Mouse (Mus musculus) heart, postnatal 14 days (tissue): ENCODE measurements at regions not wholly inside any gene's neighbourhood (a gene's known extent, or its start where the extent isn't known, plus 50 kb on each side); places are given as distances from the start of the nearest gene placed in this dataset.

Experiments used
- DNase-seq, 2 experiments: peaks; one replicate each; pipeline ENCODE4 v3.0.0; 2021 to 2022
- intact Hi-C: fragments of 180-260 bp; cut with DNase I; formaldehyde crosslinking; loops from one replicate; pipeline ENCODE4 v1.15.1; 2025

DNA sequence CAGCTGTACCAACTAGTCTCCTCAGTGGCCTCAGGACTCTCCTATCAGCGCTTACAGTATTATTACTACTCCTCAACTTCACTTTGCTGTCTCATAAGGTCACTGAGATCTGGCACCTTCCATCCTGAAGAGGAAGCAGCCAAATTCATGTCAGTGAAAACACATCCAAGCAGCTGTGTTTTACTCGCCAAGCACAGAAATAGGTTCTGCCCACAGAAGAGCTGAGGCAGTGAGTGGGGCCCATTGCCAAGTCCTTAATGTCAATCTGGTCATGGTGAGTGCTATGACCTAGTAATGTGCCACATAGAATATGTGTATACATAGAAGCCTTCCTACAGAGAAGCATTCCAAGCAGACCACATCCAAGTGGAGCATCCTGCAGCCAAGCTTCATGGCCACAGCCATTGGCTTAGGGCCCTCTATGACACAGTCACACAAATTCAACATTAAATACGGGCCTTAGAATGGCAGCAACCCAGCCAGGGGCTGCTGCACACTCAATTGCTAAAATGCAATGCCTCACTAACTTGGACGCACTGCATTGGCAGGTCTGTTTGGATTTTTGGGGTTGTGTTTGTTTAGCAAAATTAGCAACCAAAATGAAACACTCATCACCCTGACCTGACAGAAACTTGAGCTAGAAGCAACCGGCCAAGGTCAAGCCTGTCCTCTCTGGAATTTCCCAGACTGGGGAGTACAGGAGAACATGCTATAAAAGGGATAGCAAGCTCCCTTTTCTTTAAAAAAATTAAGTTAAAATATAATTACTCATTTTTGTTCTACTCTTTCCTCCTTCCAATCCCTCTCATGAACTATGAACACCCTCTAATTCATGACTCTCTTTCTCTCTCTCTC is 195.7 kb upstream of the Vstm2b start:
- peak in 1 of 2 experiments; percentile 10 for DNase-seq
- intact Hi-C loops = no loop called here

DNA sequence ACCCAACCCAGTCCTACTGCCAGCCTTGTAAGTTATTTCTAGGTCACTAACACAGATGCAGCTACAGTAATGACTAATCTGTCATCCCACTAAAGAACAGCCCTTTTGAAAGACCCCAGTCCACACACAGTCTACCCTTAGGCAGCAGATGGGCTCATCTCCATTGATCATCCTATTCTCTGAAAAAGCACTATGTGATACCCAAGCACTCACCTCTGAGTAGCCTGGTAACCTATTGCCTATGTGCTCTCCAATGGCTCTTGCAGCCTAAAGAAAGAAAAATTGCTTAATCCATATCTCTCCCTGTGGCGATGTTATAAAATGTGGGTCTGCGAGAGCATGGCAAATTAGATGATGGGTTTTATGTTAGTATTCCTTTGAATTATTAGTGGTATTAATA is 189.9 kb upstream of the Vstm2b start:
- intact Hi-C loops = no loop called here
- no peak for DNase-seq

DNA sequence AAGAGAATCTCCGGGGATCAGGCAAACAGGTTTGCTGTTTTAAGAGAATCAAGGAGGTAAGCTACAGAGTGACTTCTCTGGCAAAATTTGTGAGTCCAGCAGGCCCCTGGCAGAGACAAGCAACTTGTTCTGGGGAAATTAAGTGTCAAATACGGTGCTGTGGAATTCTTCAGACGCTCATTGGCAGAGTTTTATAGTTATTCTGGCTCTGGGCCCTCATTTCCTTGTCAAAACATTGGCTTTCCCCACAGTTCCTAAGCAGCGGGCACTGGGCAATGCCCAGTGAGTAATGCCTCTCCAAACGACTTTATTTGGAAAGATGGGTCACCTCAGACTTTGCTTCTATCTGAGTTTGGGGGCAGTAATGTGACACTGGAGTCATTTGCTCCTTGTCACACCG is 180.1 kb upstream of the Vstm2b start:
- DNase-seq = no peak

DNA sequence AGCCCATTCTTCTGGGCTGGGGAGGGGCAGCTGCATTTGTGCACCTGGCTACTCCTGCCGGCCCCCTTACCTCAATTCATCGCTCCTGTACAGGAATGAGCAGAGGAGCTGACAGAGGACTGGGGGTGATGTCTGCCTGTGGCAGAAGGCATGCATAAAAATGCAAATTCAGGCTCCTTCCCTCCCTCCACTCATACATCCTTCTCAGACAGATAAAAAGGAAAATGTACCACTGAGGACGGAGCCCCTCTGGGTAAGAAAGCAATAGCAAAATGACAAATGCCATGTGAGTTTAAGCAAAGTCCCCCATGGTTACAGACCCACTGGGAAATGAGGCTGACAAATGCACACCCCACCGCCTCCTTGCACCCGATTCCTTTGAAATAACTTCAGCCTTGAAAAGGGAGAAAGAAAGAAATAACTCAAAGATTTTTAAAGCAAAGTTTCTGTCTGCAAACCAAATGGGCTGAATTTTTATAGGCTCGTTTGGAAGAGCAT is 161.1 kb upstream of the Vstm2b start:
- intact Hi-C loops = no loop called here
- no peak for DNase-seq

More for the DNA sequence above, 180.1 kb upstream of the Vstm2b start:
- intact Hi-C loops = no loop called here

DNA sequence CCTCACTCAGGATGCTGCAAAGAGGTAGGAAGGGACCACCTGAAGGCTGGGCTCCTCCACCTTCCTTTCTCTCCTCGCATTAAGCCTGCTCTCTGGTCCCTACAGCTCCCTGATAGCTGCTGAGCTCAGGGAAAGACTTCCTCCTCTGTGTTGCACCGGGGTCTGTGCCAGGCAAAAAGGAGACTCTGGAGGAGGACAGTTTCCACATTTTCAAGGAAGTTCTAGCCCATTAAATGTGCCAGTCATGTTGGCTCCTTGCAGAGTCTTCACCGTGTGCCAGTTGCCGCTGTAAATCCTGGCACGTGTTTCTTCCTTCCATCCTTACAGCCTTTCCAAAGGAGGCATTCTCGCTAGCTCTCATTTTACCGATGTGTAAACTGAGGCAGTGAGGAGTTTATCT is 160.6 kb upstream of the Vstm2b start:
- intact Hi-C loops = no loop called here
- no peak for DNase-seq

DNA sequence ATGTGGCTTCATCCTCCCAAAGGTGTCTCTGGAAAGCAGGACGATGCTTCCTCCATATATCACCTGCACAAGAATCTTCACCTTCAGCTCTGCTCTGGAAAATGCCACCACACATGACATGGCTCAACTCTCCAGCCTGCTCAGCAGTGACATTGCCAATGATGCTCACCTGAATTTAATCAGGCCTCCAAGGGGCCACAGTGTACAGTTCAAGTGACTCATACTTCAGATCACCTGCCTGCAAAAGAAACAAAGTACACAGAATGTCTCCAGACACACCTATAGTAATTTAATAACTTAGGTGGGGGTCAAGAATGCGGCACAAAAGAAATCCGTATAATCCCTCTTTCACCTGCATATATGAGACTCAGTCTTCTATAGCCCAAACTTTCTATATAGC is 160.0 kb upstream of the Vstm2b start:
- no peak for DNase-seq

DNA sequence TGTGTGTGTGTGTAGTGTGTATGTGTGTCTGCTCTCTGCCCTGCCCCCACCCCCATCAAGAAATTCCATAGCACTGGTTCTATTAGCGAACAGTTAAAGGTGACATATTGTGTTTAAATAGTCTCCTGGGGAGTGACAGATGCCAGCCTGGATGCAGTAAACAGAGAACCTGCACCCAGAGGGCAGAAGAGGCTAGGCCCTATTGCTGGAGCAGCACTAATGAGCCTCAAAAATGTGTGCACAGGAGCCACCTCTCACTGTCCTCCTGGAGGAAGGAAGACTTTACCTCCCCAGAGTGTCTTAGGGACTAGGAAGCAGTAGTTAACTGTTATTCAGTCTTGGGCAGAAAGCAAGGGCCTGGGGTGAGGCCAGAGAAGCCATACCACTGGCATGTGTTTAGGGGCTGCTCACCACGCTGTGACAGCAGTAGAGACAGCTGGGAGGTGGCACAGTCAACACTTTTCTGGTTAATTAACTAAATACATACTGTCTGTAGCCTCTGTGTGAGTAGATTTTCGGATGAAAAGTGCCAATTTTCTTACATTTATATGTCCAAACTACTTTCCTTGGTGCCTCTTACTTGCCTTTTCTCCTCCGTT is 155.5 kb upstream of the Vstm2b start:
- DNase-seq = no peak
- intact Hi-C loops = no loop called here

More for the DNA sequence above, 160.0 kb upstream of the Vstm2b start:
- intact Hi-C loops = no loop called here

DNA sequence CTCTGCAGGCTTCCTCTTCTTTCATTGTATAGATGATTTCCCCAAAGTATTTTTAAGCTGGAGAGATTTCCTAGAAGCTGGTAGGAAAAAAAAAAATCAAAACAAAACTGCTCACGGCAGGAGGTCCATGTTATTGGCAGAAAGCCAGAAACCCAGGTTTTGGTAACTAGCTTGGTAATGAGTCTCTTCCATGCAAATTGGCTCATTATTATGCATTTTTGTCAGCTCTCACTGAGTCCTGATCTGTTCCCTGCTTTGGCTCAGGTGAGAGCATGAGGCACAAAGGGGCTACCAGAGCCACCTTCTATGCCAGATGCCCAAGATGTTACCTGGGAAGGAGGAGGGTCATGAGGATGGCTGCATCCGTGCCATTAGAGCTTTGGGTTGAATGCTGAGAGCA is 146.3 kb upstream of the Vstm2b start:
- DNase-seq = no peak
- intact Hi-C loops = loop anchor here (10.0 kb wide), 1 partner anchor 57 kb away; no protein-coding TSS in a partner anchor

DNA sequence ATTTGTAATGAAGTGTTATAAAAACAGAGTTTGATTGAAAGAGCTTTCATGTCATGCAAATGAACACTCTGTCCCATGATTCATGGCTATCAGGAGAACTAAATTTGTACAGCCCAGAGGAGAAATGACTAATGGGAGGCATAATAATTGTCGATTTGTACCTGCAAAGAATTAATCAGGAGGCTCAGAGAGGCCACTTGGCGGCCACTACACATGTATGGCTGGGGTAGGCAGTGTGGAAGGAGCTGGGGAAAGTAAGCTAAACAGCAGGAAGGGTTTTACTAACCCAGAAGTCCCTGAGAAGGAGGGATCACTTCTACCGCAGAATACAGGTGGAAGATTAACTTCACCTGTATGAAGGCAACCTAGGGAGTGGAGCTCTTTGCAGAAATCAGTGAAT is 145.9 kb upstream of the Vstm2b start:
- no peak for DNase-seq
- intact Hi-C loops = loop anchor here (10.0 kb wide), 1 partner anchor 57 kb away; no protein-coding TSS in a partner anchor

DNA sequence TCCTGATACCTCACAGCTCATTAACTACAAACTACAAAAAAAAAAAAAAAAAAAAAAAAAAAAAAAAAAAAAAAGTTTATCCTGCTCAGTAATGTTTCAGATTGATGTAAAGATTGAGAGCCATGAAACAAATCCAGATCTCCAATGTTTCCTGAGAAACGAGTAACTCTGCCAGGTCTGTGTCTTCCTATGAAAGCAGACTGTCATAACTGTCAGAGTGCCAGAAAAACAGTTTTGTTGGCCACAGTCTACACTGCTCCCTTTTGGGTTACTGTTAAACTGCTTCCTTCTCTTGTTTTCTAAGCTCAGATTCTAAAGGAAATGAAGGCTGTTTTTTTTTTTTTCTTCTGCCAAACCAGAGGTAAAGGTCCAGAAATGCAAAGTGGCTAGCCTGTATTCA is 144.6 kb upstream of the Vstm2b start:
- intact Hi-C loops = loop anchor here (10.0 kb wide), 1 partner anchor 59 kb away; no protein-coding TSS in a partner anchor
- no peak for DNase-seq

DNA sequence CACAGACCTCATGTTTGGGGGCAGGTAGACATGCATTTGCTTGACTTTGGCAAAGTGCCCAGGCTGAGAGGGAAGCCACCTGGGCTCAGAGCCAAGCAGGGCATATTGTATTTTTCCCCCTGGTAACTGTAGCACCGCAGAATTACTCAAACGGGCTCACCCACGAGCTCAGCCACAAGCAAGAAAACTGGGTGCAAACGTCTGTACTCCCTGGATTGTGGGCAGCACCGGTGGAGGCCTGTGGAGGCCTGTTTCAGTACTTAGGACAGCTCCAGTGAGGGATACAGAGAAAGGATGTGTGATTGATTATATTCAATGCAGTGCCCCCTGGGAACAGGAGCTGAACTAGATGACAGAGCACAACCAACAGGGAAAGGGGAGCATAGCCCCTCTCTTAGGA is 135.6 kb upstream of the Vstm2b start:
- intact Hi-C loops = no loop called here
- DNase-seq = peak in 1 of 2 experiments; percentile 9

DNA sequence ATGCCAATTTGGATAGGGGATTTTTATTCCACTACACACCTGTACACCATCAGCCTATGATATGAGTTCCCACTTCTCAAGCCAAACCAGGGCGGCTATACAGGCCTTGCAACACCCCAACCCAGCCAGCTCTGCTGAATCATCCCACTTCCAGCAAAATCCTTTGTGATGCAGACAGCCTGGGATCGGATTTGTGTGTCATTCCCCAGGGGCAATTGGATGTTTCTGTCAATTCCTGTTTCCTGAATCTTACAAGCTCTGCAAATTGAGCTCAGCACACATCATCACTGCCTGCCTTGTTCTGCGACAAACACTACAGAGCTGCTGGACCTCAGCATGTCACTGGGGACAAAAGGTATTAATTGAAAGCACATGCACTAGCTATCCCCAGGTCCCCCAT is 132.0 kb upstream of the Vstm2b start:
- intact Hi-C loops = no loop called here
- DNase-seq = no peak

DNA sequence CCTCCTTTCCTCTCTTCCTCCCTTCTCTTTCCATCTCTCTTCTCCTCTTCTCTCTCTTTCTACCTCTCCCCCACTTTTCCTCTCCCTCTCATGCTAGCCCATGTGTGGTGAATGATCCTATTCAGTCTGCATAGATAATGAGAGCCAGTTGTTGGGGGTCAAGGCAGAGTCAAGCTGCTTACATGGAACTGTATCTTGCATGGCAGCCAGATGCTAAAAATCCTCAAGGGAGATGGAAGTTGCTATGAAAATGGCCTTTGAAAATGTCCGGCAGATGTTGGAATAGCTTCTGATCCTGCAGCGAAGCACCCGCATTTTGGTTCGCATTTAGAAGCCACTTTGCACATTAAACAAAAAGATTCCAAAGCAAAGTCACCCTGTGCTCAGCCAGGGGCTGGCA is 121.9 kb upstream of the Vstm2b start:
- intact Hi-C loops = no loop called here
- no peak for DNase-seq

DNA sequence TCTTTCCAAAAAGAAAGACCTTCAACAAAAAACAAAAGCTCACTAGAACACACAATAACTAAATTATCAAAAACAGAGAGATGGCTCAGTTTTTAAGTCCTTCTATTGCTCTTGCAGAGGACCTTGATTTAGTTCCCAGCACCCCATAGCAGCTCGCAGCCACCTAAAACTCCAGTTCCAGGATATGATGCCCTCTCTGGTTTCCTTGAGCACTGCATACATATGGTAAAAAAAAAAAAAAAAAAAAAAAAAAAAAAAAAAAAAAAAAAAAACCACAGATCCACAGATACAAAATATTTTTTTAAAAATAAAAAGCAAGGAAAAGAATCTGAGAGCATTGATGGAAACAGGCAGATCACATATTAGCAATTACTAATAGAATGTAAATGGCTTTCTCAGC is 113.2 kb upstream of the Vstm2b start:
- intact Hi-C loops = no loop called here
- DNase-seq = no peak

DNA sequence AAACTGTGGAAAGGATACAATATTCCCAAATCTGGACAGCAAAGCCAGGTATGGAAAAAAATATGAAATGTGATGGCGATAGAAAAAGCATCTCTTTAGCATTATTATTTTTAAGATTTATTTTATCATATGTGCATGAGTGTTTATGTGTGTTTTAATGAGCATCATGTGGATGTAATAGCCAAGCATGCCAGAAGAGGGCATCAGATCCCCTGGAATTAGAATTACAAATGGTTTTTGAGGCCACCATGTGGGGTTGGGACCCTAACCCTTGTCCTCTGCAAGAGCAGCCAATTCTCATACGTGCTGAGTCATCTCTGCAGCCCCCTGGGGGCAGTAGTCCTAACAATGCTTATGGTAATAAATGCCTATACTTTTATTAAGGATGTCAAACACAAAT is 111.4 kb upstream of the Vstm2b start:
- DNase-seq = no peak
- intact Hi-C loops = no loop called here

DNA sequence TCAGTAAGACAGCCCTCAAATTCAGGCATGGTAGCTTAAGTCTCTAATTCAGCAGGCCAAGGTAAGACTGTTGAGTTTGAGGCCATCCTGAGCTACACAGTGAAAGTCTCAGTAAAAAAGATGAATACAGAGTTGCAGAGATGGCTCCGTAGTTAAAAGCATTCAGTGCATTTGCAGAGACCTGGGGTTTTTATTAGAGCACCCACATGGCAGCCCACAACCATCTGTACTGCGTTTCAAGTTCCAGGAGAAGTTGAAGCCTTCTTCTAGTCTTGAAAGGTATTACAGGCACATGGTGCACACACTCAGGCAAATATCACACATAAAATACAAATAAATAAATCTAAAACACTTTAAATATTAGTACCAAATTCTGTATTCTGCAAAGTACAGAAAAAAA is 109.6 kb upstream of the Vstm2b start:
- intact Hi-C loops = no loop called here
- no peak for DNase-seq

DNA sequence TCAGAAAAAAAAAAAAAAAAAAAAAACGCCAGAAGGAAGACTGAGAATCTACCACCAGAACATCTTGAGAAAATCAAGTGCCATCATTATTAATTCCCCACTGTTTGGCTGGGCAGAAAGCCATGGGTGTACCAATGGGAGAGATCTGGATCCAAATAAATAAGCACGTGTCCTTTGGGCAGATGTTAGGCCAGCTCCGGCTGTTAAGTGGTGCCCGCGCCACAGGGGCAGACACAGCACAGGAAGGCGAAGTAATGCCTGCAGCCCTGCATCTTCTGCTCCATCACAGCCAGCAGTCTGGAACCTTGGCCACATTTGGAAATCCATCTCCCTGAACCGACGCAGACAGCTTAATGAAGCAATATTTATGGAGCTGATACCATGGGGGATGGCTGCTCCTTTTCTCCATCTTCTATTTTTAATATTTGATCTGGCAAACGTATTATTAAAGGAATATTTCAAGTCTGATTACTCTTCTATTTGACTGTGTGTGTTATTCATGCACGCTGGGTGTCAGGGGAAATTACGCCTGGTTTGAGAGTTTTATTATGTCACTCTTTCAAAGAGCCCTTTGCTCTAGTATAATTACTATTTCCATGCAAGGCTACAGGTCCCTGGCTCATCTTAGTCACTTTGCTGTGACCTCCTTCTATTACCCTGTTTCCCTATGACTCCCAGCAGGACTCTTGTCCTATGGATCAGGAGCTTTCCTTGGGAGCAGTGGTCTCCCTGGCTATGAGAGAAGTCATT is 103.5 kb upstream of the Vstm2b start:
- intact Hi-C loops = no loop called here
- DNase-seq = no peak

DNA sequence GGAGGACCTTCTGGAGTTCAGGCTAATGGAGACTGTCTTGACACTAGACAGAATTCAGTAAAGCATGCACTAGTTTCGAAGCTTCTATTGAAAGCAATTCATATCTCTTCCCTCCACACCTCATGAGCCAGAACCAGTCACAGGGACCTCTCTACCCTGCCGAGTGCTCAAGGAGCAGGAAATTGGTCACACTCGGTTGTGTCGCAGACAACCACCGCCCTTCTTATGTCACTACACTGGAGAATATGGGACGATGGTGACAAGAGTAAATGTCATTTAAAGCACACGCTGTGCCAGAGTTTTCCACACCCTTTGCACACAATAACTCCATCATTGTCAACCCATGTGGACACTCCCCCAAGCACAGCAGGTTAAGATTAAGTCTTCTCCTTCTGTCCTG is 98.3 kb upstream of the Vstm2b start:
- no peak for DNase-seq
- intact Hi-C loops = no loop called here

DNA sequence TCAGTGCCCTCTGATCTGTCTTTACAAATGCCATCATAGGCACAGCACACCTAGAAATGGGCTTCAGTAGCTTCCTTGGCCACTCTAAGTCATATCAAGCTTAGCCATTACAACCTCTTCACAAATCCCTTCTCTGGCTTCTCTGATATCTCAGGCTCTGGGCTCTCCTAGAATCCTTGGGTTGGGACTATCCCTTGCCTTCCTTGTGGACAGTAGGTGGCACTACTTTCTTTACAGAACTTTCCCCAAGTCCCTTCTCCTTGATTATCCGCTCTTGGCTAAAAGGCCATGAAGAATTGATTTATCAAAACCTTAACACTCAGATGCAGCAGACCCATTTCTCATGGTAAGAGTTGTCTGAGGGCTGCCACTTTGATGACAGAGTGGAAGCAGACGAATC is 96.8 kb upstream of the Vstm2b start:
- no peak for DNase-seq
- intact Hi-C loops = no loop called here

DNA sequence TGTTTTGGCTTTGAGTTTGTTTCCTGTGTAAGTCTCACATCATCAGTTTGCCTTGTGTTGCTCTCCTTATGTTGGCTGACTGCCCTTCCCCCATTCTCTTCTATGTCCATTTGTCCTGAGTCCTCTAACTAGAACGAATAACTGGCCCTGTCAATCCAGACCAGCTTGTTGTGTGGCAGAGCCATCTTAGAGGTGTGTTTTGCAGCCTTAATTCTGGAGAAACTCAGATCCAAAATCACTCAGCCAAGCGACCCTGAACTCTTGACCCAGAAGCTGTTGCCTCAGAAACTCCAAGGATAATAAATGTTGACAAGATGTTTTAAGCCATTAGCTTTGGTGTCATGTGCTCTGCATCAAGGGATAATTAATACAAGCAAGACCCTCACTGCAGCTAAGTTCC is 92.9 kb upstream of the Vstm2b start:
- intact Hi-C loops = no loop called here

DNA sequence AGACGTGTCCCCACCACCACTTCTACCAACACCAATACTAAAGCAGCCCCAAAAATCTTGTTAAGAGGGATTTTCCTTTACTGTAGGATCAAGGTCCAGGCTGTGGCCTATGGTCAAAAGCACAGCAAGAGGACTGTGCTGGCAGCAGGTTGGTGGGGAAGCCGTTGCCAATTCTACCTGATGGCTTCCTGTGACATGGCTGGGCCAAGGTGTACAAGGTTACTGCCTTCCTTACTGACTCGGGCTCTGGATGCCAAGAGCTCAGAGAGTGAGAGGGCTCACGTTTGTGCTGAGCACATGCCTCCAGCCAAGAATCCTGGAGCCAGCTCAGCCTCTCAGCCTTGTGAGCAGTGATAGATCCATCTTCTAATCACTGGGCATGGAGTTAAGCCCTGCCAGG is 92.3 kb upstream of the Vstm2b start:
- DNase-seq = no peak
- intact Hi-C loops = no loop called here

More for the DNA sequence above, 92.9 kb upstream of the Vstm2b start:
- no peak for DNase-seq
